Mouse (Mus musculus) ES-E14 (cell line): Measurements from ENCODE around the gene Disp1. TPM values are rescaled to one million over a fixed set of nuclear protein-coding genes. Genes with fewer than 3 reads are reported as not detected.

Experiments used
- DNase-seq: peaks from one replicate; pipeline ENCODE4 v3.0.0-alpha.2; 2013; ENCODE audit warnings: low read depth, low spot score
- H3K27ac ChIP-seq: 2 replicates; pipeline ENCODE4 v1.5.1; 2012; ENCODE audit warnings: low read depth, mild to moderate bottlenecking, low read length, moderate library complexity, mixed read lengths; ENCODE audit not compliant: poor library complexity, insufficient read depth, severe bottlenecking
- H3K36me3 ChIP-seq: 2 replicates; pipeline ENCODE4 v1.6.1; 2012; ENCODE audit warnings: mild to moderate bottlenecking, low read length, moderate library complexity, mixed read lengths; ENCODE audit not compliant: control insufficient read depth, poor library complexity, insufficient read depth, severe bottlenecking
- H3K4me1 ChIP-seq, 2 experiments: fragments of 150-350 bp in 1 of 2; sonication (generic) in 1 of 2; 2 replicates each; pipeline ENCODE4 v1.6.1; 2012; ENCODE audit warnings: low read length in 2 of 2, mild to moderate bottlenecking in 1 of 2, mixed read lengths in 1 of 2; ENCODE audit not compliant: control insufficient read depth in 2 of 2, insufficient read depth in 2 of 2, poor library complexity in 1 of 2
- H3K4me3 ChIP-seq, 2 experiments: fragments of 150-350 bp in 1 of 2; sonication (generic) in 1 of 2; 2 replicates each; pipeline ENCODE4 v1.5.1; 2012; ENCODE audit warnings: low read length in 2 of 2, low read depth in 1 of 2, mild to moderate bottlenecking in 1 of 2, mixed read lengths in 1 of 2; ENCODE audit not compliant: insufficient read depth in 1 of 2, poor library complexity in 1 of 2, severe bottlenecking in 1 of 2
- H3K9ac ChIP-seq: 2 replicates; pipeline ENCODE4 v1.6.1; 2012; ENCODE audit warnings: low read depth, mild to moderate bottlenecking, low read length, mixed read lengths; ENCODE audit not compliant: poor library complexity, insufficient read depth, severe bottlenecking
- H3K9me3 ChIP-seq: fragments of 150-350 bp; sonication (generic); 2 replicates; pipeline ENCODE4 v1.6.1; 2012; ENCODE audit warnings: low read depth, mild to moderate bottlenecking, low read length; ENCODE audit not compliant: control insufficient read depth, insufficient read depth
- CHD2 ChIP-seq: IDR thresholded peaks from 2 replicates; pipeline ENCODE4 v1.6.1; 2014; ENCODE audit warnings: mild to moderate bottlenecking, low read depth, low read length, inconsistent platforms
- HCFC1 ChIP-seq: IDR thresholded peaks from 2 replicates; pipeline ENCODE4 v1.6.1; 2012; ENCODE audit warnings: low read length, inconsistent platforms, borderline replicate concordance; ENCODE audit not compliant: insufficient read depth
- MAFK ChIP-seq: IDR thresholded peaks from 2 replicates; pipeline ENCODE4 v1.6.1; 2014; ENCODE audit warnings: mild to moderate bottlenecking, low read depth, low read length, inconsistent platforms; ENCODE audit not compliant: insufficient read depth
- ZC3H11A ChIP-seq: IDR thresholded peaks from 2 replicates; pipeline ENCODE4 v1.6.1; 2012; ENCODE audit warnings: low read depth, mild to moderate bottlenecking, inconsistent platforms, low read length, borderline replicate concordance
- ZNF384 ChIP-seq: IDR thresholded peaks from 2 replicates; pipeline ENCODE4 v1.6.1; 2012; ENCODE audit warnings: low read depth, low read length, inconsistent platforms
- in situ Hi-C, 2 experiments: fragments of 600-800 bp; cut with MboI; formaldehyde crosslinking; loops; one replicate each; pipeline ENCODE4 v1.15.1; 2025; ENCODE audit warnings: low sequenced_read_pairs in 2 of 2, inconsistent platforms in 1 of 2; ENCODE audit not compliant: unreplicated experiment in 2 of 2
- total RNA-seq: library from RNA; depleted of rRNA; stranded (reverse); fragments of 300-350 nt; gene quantifications from 2 replicates; pipeline ENCODE4 v1.2.3, GENCODE M21; 2012

The Disp1 gene
- total RNA-seq, 1 experiment: 13.5 TPM

DNA sequence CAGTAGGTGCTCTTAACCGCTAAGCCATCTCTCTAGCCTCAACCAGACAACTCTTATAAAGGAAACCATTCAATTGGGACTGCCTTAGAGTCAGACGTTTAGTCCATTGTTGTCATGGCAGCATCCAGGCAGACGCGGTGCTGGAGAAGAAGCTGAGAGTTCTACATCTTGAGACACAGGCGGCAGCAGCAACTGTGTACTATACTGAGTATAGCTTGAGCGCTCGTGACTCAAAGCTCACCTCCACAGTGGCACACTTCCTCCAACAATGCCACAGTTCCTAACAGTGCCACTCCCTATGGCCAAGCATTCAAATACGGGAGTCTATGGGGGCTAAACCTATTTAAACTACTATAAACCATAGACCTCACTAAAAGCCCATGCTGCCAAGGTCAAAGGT, 11.2 kb downstream of the Disp1 start:
- DNase-seq: no peak
- in situ Hi-C loops: no loop called here

DNA sequence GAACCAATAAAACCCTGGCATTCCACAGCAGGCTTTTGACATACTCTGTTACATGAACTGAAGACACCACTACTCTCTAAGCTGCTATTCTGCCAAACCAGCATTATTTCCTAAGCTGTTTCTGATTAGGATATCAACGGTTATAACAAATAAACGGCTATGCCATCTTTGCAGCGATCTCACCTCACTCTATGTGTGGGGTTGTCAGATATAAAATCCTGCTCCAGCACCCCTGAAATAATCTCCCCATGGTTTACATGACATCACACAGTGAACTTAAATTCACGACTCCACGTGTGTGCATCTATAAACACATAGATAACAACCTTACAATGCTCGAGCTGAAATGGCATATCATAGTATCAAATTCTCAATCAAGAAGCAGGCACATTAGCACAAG, 13.7 kb downstream of the Disp1 start:
- peaks cover 0 to 6% of the 10 kb centered on the region in 2 experiments; a peak in 2 of 4 replicates for H3K4me1 ChIP-seq
- in situ Hi-C loops: no loop called here
- H3K9ac ChIP-seq: no peak overlapping the region
- H3K9me3 ChIP-seq: no peaks in the 10 kb centered on the region
- H3K36me3 ChIP-seq: no peaks in the 10 kb centered on the region
- no peak overlapping the region for H3K27ac ChIP-seq
- H3K4me3 ChIP-seq: no peak overlapping the region
- no peak for TF ChIP-seq MAFK
- TF ChIP-seq ZC3H11A: no peak
- no peak for DNase-seq

More for the DNA sequence above, 11.2 kb downstream of the Disp1 start:
- H3K4me1 ChIP-seq: peaks cover 0 to 8% of the 10 kb centered on the region in 2 experiments; a peak in 2 of 4 replicates
- no peaks in the 10 kb centered on the region for H3K9me3 ChIP-seq
- H3K9ac ChIP-seq: no peak overlapping the region
- H3K36me3 ChIP-seq: no peaks in the 10 kb centered on the region; the same call in 1 of the 2 replicates
- TF ChIP-seq ZNF384 (no peak), ZC3H11A (no peak), CHD2 (no peak), MAFK (no peak), HCFC1 (no peak)
- H3K27ac ChIP-seq: no peak overlapping the region
- H3K4me3 ChIP-seq: no peak overlapping the region

DNA sequence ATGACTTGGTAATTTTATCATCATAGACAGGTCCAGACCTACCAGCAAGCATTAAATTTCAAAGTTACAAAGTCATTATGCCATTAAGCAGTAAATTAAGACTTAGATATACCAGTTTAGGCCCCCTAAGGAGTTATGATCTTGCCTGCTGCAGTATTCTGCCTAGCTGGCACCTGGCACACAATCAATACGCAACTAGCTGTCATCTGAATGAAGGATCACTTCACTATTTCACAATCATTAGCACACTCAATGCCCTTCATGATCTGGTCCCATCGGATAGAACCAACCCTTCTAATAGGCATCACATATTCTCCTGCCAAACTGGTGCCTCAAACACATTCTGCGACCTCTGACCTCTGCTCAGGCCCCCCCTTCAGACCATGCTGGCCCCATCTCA, 14.2 kb downstream of the Disp1 start:
- Histone ChIP-seq H3K4me1 (peaks cover 0 to 6% of the 10 kb centered on the region in 2 experiments; a peak in 2 of 4 replicates), H3K9ac (no peak overlapping the region), H3K4me3 (no peak overlapping the region), H3K27ac (no peak overlapping the region), H3K9me3 (no peaks in the 10 kb centered on the region), H3K36me3 (no peaks in the 10 kb centered on the region)
- TF ChIP-seq MAFK (no peak), ZNF384 (no peak), ZC3H11A (no peak), CHD2 (no peak), HCFC1 (no peak)
- no peak for DNase-seq
- in situ Hi-C loops: no loop called here

DNA sequence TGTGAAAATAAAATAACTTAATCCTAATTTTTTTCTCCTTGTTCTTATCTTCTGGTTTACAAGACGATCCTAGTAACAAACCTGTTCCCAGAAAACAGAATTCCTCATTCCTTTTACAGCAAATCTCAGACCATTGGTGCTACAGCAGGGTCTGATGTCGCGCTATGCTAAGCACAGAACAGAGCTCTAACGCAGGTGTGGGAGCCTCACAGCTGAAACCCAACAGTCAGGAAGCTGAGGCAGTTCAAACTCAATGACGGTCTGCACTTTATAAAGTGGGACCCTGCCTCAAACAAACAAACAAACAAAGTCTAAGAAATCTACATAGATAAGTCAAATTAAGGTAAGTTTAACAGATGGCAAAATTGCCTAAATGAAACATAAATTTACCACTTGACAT, 20.4 kb downstream of the Disp1 start:
- TF ChIP-seq HCFC1 (no peak), MAFK (no peak), ZNF384 (no peak)
- Histone ChIP-seq H3K36me3 (no peaks in the 10 kb centered on the region), H3K4me3 (no peak overlapping the region), H3K9ac (no peak overlapping the region), H3K27ac (no peak overlapping the region), H3K4me1 (no peaks in the 10 kb centered on the region), H3K9me3 (no peaks in the 10 kb centered on the region)
- in situ Hi-C loops: no loop called here
- no peak for DNase-seq

DNA sequence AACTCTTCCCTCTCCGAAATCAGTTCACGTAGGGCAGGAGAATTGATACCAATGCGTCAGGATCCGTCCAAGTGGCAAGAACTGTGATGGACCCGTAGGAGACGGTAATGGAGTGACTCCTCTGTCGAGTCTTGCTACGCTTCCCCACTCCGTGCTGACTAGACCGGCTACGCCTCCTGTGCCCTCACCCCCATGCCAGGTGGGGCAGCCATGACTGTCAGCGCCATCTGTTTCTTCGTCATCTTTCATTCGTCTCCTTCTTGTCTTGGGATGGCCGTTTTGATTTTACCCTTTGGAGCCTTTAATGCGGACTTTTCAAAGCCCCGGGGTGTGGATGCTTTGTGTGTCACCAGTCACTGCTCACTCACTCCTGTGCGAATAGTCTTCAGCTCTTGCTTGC, 26.6 kb downstream of the Disp1 start:
- no peaks in the 10 kb centered on the region for H3K36me3 ChIP-seq
- no peak overlapping the region for H3K9ac ChIP-seq
- in situ Hi-C loops: no loop called here
- H3K9me3 ChIP-seq: no peaks in the 10 kb centered on the region
- H3K4me1 ChIP-seq: no peaks in the 10 kb centered on the region
- DNase-seq: no peak
- TF ChIP-seq ZC3H11A (no peak), MAFK (no peak), ZNF384 (no peak), HCFC1 (no peak), CHD2 (no peak)
- no peak overlapping the region for H3K4me3 ChIP-seq
- no peak overlapping the region for H3K27ac ChIP-seq
